Mouse (Mus musculus): ENCODE measurements at regions not wholly inside any gene's neighbourhood (a gene's known extent, or its start where the extent isn't known, plus 50 kb on each side); places are given as distances from the start of the nearest gene placed in this dataset.

DNA sequence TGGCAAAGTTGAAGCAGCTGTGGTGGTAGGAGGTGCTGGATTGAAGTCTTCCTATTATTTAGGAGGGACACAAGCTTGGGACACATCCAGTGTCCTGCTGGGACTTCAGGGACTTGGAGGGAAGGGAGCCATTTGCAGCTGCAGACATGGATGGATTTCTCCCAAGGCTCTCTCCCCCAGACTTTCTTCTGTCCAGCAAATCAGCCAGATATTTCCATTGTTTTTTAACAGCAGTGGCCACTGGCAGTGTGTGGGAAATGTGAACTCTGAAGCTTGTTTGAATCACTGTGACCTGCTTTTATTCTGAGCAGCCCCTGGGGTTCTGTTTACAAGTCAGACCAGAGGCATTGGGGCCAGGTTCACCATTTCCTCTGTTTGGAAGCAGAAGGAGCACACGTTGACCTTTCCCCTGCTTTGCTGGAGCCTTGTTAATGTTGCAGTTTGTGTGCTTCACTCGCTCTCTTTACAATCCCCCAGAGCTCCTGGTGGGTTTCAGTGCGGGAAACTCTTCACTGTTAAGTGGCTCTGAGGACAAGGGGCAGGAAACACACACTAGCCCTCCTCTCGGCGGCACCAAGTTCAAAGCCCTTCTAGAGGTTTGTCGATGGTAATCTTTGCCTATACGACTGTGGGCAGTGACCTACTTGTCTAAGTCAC is 627.8 kb downstream of the Dhx35 start:
- no peak for TF ChIP-seq CTCF (conservative IDR thresholded peaks at IDR 0.05 in 1 of 2, IDR thresholded peaks at IDR 0.05 in 1 of 2; ENCODE audit: low read depth in 2 of 2, low read length in 2 of 2)
- no peak for TF ChIP-seq MAX (IDR thresholded peaks at IDR 0.05; ENCODE audit: low read length)
- TF ChIP-seq MAFK (IDR thresholded peaks at IDR 0.05; ENCODE audit: insufficient replicate concordance, low read length) = no peak
- TF ChIP-seq KAT2A (IDR thresholded peaks at IDR 0.05; ENCODE audit: insufficient replicate concordance, low read length) = no peak
- TF ChIP-seq HCFC1 (IDR thresholded peaks at IDR 0.05; ENCODE audit: low read depth, low read length) = no peak
- TF ChIP-seq MAZ (IDR thresholded peaks at IDR 0.05; ENCODE audit: low read depth, low read length) = no peak
- no peak for TF ChIP-seq EP300 (IDR thresholded peaks at IDR 0.05; ENCODE audit: low read length)
- no peak for TF ChIP-seq USF2 (conservative IDR thresholded peaks at IDR 0.05; ENCODE audit: low read depth, low read length)
- TF ChIP-seq MEF2A (IDR thresholded peaks at IDR 0.05; ENCODE audit: borderline replicate concordance, low read depth, low read length) = no peak
- TF ChIP-seq ZNF384 (IDR thresholded peaks at IDR 0.05; ENCODE audit: low read depth, low read length) = no peak
- TF ChIP-seq POLR2A (IDR thresholded peaks at IDR 0.05; ENCODE audit: low read depth, low read length) = no peak
